Mouse (Mus musculus) CD8-positive naive resting alpha-beta T cell, adult 2 months (primary cell): ENCODE measurements around the gene Msmp.
"Not testable (repeated sequence)": the region's sequence is repeated elsewhere in the genome, so short reads cannot be mapped to it uniquely, and the experiment has no call there.

ENCODE experiments used
- DNase-seq, 2 experiments: peaks; one replicate each; pipeline ENCODE4 v3.0.0; 2022; ENCODE audit warnings: low read depth in 2 of 2, low spot score in 2 of 2

The Msmp gene

DNA sequence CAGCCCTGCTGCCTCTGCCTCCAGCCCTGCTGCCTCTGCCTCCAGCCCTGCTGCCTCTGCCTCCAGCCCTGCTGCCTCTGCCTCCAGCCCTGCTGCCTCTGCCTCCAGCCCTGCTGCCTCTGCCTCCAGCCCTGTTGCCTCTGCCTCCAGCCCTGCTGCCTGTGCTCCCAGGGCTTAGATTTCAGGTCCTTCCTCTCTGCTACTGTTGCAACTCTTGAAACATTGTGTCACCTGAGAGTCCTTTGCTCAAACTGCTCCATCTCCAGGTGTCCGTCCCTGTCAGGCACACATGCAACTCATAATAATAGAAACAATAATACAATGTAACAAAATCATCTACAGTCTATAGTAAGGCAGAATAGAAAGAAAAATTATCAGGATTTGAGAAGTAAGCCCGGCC is 12.3 kb upstream of the Msmp start:
- DNase-seq = not testable (repeated sequence)

DNA sequence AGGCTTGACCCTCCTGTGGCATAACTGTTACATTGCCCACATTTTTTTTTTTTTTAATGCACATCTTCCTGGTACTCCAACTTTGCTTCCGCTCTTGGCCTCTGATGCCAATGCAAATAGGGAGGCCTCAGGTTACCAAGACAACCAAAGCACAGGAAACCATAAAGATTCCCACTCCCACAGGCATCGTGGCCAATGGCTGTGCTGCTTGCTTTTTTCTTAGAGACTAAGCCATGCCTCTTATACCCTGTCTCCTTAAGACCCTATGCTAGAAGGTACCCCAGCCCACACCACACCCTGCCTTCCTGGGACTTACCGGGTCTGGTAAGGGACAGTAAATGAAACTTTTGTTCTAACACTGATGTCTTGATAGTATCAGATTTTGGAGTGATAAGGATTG is 9.2 kb upstream of the Msmp start:
- DNase-seq = no peak

DNA sequence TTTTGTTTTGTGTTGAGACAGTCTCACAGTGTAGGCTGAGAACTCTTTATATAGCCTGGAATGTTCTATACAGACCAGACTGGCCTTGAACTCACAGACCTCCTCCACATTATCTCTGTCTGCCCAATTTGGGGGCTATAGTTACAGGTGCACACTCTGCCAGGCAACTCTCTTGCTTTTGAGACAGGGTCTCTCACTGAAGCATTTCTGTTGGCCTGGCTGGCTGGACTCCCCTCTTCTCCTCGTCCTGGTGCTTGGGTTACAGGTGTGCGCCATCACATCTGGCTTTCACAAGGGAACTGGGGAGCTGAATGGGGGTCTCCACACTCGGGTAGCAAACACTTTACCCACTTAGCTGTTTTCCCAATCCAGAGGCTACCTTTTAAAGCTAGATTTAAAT is 7.7 kb upstream of the Msmp start:
- no peak for DNase-seq

DNA sequence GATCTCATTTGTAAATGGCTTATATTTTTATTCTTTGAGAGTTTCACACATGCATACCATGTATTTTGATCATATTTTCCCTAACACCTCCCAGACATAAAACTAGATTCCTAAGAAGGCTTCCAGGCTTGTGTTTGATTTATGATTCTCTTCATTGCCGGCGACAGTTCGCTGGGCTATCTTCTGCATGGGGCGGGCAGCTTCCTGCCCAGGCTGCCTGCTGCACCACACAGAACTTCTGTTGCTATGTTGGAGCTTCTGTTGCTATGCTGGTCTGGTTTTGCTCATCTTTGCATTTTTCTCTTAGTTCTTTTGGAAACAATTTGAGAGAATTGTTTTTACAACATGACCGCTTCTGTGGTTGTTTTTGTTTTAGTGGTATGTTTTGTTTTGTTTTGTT is 7.2 kb upstream of the Msmp start:
- DNase-seq = no peak

DNA sequence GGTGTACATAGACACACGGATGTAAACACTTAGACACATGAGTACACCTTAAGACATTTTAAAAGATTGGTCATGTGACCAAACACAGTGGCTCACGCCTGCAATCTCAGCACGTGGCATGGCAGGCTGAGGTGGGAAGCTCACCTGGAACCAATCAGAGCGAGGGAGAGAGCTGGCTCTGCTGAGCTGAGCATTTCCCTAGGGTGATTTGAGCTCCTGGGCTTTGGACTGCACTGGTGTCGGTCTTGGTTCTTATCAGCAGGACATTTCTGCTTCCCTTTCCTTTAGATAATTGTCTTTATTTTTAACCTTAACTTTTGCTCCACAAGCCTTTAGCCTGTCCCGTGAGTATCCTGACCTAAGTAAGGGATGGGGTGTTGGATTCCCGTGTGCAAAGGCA is 3.4 kb upstream of the Msmp start:
- DNase-seq = no peak

DNA sequence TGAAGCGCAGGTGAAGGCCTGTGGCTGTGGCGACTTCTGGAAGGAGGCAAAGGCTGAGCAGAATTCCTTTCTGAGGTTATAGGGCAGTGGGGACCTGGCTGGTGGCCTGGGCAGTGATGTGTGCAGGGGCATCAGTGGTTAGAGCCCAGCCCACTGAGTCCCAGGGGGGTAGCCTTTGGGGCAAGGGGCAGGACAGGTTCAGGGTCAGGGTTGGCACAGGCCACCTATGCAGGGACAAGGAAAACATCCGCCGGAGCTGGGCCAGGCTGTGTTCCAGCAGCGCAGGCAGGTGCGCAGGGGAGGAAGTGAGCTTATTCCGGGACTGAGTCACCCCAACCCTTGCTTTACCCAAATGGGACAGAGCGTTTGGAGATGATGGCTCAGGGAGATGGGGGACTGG is 2.1 kb upstream of the Msmp start:
- no peak for DNase-seq

DNA sequence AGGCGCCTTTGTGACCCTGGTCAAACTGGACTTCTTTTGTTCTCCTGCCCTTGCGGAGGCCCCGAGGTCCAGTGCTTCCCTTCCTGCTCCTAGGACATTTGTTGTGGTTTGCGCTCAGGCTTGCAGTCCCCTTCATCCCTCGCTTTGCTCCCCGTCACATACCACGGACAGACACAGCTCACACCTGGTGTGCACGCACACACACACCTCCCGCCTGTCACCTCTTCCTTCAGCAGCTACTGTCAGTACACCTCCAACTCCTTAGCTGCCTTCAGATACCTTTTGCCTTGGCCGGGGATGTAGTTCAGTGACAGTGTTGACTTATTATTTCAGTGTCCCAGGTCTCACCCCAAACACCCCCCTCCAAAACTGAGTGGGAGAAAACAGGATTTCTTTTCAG is 1.4 kb upstream of the Msmp start:
- DNase-seq = no peak

DNA sequence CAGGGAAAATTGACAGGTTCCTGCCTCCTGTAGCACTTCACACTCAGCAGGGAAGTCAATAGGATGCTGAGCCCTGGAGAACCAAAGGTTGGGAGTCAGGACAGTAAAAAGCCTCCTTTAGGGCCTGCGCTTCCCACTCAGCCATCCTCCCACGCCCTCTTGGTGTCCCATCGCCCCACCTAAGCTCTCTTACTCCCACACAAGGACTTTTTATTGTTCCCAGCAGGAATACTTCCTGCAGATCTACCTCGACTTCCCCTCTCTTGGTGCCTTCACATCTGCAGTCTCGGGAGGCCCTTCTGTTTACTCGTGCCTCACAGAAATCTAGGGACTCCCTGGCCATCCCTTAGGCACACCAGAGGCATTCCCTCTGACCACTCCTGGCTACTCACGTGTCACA is 873 bp downstream of the Msmp start:
- no peak for DNase-seq

DNA sequence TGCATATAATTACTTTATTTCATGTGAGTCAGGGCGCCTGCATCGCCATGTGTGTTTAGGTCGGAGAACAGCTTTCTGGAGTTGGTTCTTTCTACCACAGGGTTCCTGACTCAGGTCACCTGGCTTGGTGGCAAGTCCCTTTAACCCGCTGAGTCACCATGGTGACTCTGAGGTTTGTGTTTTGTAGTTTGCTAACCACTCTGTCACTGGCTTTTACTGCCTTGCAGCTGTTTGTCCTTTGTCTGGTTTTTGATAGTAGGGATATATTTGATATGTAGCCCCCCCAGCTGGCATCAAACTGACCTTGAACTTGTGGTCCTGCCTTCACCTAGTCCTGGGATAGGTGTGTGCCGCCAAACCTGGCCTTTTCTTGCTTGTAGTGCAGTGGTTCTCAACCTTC is 2.1 kb downstream of the Msmp start:
- DNase-seq = no peak

DNA sequence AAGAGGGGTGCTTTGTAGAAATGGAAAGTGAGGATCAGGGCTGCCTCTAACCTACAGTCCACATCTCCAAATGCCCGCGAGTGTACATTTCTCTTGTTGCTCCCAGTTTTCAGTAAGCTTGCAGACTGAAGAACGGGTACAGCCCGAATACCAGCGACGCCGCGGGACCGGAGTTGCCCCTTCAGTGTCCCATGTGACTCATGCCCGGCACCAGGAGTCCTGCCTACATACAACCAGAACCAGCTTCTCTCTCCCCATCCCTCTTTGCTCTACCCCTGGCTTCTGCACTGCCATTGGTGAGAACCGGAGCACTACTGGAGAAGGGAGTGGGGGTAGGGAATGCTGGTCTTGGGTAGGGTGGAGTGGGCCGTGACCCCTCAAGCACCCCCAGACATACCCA is 2.9 kb downstream of the Msmp start:
- no peak for DNase-seq

DNA sequence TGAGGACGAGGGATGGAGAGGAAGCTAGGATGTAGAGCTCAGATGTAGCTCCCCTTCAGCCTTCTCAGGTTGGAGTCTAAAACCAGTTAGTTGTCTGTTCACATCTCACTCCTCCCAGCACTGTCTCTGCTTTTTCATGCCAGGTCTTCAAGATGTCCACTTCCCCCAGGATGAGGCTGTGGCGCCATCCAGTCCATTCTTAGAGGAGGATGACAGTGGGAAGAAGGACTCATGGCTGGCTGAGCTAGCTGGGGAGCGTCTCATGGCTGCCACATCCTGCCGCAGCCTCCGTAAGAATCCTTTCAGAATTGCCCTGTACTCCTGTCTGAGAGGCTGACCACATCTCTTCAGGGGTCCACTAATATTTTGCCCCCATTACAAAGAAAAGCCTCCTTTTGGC is 3.6 kb downstream of the Msmp start:
- DNase-seq = no peak

DNA sequence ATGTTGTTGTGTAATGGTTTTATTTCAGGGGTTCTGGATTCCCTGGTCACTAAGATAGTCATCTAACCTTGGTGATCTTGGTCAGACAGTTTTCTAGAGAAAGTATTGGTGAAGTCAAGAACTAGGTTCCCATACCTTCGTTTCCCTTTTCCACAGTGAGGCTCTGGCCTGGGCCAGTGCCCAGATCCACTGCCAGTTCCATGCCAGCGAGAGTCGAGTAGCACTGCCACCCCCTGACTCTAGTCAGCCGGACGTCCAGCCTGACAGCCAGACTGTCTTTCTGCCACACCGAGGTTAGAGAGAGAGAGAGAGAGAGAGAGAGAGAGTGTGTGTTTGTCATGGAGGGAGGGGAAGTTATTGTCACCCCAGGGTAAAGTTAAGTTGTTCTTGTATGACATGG is 4.6 kb downstream of the Msmp start:
- no peak for DNase-seq

DNA sequence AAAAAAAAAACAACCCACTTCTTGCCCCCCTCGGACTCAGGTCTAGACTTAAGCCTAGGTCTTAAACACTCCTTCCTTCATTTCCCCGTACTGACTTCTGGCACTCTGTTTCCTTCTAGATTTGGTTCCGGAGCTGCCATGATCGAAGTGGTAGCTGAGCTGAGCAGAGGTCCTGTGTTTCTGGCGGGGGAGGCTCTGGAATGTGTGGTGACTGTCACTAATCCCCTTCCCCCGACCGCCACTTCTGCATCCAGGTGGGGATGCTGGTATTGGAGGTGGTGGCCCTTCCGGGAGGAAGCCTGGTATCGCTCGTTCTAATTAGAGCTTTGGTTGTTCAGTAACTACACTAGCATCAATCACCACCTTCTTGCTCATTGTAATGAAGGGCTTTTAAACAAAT is 5.0 kb downstream of the Msmp start:
- no peak for DNase-seq

DNA sequence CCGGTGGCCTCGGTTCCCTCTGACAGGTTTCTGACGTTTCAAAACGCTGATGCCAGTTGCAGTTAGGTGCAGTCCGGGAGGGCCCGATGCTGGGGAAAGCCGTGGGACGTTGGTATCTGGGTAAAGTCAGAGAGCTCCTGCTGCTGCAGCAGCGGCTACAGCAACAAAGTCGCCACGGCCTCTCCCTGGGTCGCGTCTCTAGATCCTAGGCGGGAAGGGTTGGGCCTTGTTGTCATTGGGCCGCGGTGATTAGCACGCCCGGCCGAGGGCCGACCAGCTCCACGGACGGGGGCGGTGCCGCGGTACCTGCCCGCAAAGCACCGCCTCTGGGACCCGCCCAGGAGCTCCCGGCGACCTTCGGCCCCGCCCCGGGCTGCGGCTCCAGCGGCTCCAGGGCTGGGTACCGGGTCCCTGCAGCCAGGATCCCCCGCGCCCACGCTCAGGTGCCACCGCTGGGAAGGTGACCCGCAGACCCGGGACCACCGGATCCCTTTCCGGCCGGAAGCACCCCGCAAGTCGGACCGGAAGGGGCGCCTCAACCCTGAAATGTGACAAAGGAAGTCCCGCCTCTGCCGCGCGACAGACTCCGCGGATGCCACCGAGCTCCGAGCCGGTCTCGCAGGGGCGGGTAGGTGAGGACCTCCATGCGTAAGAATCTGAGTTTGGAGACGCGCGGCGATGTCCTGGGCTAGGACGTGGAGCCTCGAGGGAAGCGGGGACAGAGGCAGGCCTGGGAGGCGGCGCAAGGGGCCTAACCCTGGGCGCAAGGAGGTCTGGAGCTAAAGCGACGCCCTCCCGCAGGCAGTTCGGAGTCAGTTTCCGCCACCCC is 5.7 kb downstream of the Msmp start, which contains the start of the genes Rgp1 and Gba2:
Rgp1 (plus strand) TSS at position 340 of the 829 bp plus-strand sequence.
Gba2 (minus strand) TSS at position 498 of the 829 bp plus-strand sequence.
- peak; percentile 64 to 77 for DNase-seq

DNA sequence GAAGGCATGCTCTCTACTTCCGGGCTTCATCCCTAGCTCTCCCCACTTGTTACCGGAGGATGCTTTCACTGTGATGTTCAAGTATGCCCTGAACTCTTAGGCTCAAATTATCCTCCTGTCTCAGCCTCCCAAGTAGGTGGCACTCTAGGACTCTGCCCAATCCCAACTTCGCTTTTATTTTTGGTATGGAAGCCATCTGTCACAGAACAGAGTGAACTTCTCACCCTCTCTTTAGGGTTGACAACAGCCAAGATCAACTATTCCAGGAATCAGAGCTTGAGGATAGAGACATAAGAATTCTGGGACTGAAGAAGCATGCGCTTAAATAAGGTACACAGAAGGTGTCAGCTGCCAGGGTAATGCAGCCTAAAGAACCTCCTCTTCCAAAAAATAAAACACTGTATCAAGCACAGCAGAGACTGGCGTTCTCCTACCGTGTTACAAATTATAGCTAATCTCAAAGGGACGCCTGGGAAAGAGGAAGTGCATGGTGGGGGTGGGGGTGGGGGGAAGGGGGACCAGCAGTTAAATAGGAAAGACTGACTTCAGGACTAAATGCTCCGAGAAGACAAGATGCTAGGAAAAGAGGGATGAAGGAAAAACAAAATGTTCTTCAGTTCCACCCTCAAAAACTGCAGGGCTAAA is 6.9 kb downstream of the Msmp start:
- no peak for DNase-seq

DNA sequence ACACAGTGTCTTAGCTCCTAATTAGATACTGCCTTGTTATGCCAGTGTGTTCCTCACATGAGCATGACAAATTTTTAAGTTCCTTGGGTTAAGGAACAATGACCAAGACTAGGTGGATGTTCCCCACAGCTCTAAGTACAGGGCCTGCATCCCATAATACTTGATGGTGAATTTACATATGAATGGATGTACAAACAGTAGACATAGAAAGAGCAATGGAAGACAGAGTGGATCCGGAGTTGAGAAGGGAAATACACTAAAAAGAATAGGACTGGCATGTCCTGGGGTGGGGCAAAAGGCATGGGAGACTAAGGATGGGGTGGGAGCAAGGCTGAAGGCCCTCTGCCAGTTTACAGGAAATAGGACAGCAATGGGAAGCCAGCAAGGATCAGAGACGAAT is 8.9 kb downstream of the Msmp start:
- no peak for DNase-seq

DNA sequence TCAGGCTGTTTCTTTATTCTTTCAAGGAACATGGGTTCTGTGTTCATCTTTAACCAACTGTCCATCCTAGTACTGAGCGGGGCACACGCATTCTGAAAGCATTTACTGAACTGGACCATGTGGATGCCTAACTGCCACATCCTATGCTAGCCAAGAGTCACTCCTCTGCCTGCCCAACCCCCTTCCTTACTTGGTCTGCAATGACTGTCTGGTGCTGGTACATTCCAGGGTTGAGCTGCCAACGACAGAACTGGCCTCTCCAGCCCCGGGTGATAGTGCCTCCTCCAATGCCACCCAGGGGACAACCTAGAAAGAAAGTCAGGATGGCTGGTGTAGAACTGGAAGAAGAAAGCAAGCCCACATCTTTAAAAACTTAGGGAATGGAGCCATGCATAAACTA is 10.7 kb downstream of the Msmp start:
- DNase-seq = no peak

DNA sequence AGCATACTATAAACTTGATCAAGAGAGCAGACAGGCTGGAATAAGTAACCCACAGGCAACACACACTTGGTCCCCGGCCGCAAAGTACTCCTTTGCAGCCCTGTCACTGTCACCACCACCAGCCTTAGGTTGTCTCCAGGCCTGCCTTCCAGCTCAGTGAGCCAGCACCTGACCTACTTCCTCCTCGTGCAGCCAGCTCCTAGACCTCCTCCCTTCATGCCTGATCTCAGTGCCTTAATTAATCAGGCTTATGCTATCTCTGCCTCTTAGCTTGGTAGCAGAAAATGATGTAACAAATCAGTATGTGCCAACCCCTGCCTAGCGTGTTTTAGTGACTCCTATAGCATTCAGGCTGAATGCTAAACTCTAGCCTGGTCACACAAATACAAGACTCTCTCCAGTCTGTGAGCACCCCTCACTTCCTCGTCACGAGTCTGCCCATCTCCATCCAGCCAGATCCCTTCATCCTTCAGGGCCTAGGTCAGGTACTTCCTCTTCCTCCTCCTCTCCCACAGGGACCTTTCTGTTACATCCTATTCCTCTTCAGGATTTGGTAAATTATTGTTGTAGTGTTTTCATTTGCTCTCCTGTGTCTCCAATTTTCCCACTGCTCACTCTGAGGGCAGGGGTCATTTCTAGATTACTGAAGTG is 12.8 kb downstream of the Msmp start:
- DNase-seq = no peak

DNA sequence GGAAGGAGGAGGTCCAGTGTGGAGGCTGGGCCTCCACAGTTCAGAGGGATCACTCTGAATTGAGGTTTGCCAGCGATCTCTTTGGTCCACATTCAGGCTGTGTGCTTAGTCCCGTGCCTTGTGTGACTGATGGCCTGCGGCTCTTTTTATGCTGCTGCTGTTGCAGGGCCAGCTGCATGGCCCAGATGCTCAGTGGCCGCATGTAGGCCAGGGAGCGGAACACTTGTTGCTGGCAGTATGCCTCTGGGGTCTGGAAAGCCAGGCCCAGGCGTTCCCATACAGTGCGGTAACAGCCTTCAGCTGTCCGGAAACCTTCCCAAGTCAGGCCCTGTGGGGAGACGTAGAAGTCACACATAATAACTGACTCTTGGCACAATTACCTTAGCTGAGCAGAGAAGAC is 17.2 kb downstream of the Msmp start:
- DNase-seq = no peak

DNA sequence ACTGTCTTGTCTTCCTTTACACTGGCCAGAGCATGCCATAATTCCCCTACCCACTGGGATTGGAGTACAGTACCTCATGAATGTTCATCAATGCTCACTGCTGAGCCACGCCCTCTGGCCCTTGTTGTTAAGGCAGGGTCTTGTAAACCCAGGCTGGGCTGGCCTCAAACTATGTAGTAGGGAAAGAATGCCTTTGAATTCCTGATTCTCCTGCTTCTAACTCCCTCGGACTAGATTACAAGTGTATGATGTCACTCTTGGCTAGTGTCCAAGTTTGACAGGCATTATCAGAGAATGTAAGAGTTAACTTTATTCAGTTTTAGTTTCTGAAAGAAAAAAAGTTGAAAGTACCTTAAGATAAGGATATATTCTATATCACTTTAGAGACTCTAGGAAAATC is 20.1 kb downstream of the Msmp start:
- no peak for DNase-seq

DNA sequence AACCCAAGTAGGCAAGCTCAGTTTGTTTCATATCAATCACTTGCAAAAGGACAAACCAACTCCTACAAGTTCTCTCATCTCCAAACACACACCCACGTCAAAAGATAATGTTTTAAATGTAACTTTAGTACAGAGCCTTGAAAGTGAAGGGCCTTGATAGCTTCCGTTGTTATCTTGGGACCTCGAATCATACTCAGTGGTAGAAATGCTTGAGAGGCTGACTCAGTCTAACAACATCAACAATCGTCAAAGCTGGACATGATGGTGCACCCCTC is 20.8 kb downstream of the Msmp start:
- no peak for DNase-seq

DNA sequence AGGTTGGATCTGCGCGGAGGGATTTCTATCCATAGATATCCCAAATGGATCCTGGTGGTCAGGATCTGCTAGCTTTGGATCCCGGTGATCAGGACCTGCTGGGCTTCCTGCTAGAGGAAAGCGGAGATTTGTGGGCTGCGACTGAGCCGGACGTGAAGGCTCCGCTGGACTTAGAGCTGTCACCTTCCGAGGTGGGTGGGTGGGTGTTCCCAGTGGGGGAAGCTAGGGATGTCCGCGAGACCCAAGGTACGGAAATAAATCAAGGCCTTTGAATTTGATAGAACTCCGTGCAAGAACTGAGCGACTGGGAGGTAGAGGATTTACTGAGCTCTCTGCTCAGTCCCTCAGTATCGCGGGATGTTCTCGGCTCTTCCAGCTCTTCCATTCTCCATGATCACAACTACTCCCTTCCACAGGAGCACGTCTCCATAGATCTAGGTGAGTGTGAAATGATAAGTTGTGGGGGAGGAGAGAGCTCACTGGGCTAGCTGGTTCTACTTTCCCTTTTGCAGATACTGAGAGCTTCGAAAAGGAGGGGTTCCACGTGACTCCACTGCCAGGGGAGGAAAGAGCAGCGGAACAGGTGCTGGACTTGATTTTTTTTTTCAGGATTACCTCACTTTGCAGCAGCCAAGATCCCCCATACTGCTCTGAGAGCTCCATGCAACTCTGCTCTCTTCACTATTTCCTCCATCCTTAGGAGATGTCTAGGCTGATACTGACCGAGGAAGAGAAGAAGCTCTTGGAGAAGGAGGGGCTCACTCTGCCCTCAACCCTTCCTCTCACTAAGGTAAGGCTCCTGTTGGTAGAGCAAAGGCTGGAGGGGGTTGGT is 21.3 kb downstream of the Msmp start:
- DNase-seq = no peak
